Mouse (Mus musculus) frontal cortex, postnatal 36 days (tissue): ENCODE data around the gene Park7.
A peak's percentile ranks its signal among the peaks of the same experiment; 100 is the strongest.

Experiments used
- DNase-seq, 2 experiments: peaks; one replicate each; pipeline ENCODE4 v3.0.0; 2022; ENCODE audit warnings: low spot score in 2 of 2

Park7 gene

DNA sequence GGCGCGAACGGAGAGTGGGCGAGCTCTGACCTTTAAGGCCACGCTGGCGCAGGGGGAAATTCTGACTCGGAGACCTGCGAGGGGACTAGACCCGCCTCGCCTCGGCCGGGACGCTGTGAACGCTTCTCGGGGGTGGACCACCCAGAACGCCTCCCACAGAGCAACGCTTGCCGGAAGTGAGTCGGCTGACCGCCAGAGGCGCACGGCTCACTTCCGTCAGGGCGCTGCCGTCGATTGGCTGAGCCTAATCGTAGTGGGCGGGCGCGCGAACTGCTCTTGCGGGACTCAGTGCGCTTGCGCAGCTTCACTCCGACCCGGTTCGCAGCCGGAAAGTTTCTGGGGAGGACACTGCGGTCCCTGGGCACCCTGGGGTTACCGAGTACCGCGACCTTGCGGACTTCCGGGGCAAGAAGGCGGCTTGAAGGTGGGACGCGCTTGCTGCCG is at the start of gene Park7, which contains the start of gene Tnfrsf9:
Gene Park7, minus strand, starts transcription at position 148 of the 444 bp plus-strand sequence.
Gene Tnfrsf9, plus strand, starts transcription at position 273 of the 444 bp plus-strand sequence.
- DNase-seq: peak; percentile 94 to 97

DNA sequence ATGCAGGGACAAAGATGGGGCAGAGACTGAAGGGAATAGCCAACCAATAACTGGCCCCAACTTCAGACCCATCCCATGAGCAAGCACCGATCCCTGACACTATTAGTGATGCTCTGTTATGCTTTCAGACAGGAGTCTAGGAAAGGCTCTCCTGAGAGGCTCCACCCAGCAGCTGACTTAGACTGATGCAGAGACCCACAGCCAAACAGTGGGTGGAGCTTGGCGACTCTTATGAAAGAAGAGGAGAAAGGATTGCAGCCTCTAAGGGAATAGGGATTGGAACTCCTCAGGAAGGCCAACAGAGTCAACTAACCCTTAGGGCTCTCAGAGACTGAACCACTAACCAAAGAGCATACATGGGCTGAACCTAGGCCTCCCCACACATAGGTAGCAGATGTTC is 49.5 kb upstream of the Park7 start:
- no peak for DNase-seq

DNA sequence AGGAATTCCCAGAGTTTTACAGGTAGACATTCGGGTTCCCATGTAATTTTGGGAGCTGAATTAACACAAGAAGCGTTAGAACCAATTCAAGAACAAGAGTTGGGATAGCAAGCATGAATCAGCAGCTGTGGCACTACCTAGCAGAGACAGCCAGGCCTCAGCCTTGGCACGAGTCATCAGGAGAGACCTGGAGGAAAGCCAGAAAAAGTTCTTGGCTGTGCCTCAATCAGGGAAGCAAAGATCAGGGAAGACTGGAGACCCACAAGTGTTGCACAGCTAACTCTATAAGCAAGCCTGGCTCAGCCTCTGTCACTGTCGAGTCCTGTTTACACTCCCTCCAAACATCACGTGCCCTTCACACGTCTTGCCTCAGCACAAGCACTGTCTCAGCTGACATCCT is 48.0 kb upstream of the Park7 start:
- no peak for DNase-seq

DNA sequence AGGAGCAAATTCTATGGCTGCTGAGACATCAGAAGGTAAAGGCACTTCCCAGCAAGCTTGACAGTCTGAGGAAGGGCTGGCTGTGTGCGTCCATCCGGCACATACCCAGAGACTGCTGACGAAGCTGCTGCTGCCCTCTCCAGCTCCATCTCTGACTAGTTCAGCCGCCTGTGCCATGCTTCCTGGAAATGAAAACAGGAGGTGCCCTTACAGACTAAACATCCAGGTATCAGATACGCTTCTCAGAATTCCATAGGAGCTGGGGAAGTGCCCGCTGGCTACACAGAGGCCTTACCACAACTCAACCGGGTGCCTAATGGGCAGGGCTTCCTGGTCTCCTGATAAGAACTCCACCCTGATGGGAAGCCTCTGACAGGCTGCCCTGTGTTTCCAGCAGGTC is 44.3 kb upstream of the Park7 start:
- no peak for DNase-seq

DNA sequence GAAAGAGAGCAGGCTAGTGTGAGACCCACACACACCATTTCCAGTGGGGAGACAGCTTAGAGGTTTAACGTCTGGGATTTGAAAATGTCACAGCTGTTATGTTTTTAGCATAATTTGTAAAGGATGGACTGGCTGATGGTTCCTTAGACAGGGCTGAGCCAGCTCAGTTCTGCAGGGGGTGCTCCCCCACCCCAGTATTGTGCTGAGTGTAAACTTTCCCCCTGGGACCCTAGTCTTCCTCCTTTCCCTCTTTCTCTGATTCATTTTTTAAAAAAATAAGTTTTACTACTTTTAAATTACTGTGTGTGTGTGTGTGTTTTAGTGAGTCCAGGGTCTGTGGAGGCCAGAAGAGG is 42.8 kb upstream of the Park7 start:
- DNase-seq: no peak

DNA sequence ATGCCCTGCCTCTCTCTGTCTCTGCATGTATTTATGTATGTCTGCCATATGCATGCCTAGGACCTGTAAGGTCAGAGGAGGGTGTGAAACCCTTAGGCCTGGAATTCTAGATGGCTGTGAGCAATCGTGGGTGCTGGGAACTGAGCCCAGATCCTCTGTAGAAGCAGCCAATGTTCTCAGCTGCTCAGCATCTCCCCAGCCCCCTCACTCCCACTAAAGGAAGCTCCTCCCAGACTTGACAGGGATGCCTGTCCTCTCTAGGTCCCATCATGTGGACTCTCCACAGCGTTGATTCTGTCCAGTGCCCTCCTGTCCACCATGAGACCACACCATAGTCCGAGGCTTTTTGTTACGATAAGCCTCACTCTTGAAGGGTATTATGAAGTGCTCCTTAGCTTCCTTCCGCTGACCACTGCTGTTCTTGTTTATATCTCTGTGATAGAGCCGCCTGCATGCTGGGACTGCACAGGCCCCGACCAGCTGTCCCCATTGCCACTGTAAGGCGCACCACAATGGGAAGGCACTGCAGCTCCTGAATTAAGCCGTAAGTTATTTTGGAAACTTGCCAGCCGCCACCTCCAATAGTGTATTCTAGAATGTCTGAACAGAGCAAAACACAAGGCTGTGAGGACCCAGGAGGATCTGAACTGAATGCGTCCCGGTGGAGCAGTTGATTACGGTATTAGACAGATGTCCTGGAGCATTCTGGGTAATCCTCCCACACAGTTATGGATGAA is 42.3 kb upstream of the Park7 start:
- no peak for DNase-seq

DNA sequence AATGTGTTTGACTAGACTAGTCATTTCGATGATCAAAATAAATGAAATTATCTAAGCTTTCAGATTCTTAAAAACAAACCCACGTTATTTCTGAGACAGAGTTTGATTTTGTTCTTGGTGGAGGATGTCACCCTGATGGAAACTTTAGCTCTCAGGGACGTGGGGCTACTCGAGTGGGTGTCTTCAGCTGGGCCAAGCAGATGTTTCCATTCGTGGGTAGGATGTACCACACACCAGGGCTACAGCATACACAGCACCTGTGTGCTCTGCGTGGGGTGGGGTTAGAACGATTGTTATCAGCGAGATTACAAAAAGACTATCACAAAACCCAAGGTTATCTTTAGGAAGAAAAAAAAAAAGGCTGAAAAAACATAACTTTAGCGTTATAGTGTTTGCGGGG is 36.7 kb upstream of the Park7 start:
- DNase-seq: no peak

DNA sequence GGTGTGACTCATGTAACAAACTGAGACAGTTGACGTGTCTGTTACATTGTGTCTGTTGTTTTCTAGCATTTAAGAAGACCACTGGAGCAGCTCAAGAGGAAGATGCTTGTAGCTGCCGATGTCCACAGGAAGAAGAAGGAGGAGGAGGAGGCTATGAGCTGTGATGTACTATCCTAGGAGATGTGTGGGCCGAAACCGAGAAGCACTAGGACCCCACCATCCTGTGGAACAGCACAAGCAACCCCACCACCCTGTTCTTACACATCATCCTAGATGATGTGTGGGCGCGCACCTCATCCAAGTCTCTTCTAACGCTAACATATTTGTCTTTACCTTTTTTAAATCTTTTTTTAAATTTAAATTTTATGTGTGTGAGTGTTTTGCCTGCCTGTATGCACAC is 30.5 kb upstream of the Park7 start:
- no peak for DNase-seq

DNA sequence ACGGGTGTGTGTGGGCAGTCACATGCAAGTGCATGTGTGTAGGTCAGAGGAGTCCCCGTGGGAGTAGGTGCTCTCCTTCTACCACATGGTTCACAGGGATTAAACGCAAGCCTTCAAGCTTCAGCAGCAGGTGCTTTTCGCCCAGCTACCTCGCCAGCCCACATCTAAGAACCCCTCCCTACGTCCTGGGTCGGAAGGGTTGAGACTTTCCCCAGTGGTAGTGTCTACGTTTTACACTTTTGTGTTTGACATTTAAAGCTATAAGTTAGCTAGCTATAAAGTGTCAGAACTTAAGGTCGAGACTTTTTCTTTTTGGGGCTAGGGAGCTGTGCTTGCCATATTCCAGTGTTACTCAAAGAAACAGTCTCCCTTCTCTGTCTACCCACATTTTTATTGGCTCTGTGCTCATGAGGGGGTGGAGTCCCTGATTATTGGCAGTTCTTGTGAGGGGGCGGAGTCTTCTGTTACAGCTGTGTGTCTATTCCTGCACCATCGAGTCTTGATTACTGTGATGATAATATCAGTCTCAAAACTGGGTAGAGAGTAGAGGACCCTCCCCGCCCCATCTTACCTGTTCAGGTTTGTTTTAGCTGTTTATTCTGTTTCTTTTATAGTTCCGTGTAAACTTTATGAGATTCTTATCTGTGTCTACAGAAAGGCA is 25.9 kb upstream of the Park7 start:
- DNase-seq: no peak

DNA sequence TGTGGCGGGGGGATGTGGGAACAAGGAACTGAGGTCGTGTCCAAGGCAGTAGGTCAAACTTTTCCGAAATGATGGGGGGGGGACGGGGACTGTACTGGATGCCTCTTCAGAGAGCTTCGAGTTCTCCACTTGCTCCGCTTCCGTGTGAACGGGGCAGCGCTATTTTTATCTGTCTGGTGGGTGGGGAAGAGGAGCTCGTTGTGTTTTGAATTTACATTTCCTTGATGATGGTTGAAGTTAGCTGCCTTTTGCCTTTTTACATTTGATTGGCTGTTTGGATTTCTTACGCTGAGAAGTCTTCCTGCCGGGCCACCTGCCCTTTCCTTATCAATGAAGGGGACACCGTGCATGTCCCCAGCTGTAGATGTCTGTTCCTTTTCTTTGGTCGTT is 23.8 kb upstream of the Park7 start:
- no peak for DNase-seq

DNA sequence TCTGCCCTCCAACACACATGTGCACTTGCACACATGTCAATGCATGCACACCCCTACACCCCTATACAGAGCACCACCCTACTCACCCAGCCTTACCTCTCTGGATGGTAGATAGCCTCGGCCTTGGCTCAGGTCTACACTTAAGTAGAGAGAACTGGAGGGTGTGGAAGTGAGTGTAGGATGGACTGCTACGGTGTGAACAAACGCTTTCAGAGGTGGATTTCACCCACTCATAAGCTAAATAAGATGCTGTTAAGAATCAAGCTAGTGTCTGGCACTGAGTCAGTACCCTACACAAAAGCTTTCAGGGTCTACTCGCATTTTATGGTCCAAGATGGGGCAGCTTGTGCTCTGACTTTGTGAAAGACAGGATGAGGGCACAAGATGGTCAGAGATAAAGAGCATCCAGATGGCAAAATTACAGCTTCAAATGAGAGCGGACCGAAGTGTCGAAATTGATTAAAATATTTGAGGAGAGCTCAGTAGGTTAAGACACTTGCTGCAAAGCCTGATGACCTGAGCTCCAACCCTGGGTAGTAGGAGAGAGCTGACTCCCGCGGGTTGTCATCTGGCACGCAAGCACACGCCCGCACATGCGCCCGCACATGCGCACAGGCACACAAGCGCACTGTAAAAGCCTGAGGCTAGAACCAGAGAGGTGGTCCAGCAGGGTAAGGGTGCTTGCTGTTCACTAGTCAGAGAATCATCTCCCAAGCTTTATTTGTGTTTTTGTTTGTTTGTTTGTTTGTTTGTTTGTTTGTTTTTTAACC is 23.2 kb upstream of the Park7 start:
- peak; percentile 35 to 58 for DNase-seq

DNA sequence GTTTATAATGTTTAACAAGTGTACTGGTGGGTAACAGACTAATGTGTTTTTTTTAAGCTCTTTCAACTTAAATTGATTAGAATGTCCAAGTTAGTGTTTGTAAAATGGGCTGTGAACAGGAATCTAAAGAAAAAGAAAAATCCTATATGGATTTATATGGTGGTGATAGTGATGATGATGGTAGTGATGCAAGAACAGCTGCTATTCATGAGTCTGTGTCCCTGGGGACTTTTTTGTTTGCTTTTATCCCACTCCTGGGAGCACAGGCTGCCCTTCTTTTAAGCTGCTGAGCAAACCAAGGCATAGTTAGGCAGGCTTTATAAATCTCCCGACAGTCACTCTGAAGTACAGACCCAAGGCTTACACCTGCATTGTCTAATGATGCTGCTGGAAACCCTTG is 19.3 kb upstream of the Park7 start:
- DNase-seq: no peak

DNA sequence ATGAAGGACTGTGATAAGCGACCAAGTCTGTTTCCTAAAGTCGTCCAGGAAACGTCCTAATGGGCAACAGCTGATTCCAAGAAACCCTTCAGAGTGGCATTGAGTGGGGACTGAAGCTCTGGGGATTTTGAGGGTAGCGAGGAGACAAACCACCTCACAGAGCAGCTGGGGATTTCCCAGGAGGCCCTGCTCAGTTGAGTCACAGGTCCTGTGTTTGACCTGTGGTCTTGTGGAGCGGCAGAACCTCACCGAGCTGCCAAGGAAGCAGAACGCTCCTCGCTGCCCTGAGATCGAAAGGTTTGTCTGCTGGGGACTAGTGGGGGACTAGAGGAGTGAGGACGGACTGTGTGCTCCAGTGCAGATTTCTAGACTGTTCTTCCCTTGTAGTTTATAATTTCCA is 13.6 kb upstream of the Park7 start:
- DNase-seq: no peak

DNA sequence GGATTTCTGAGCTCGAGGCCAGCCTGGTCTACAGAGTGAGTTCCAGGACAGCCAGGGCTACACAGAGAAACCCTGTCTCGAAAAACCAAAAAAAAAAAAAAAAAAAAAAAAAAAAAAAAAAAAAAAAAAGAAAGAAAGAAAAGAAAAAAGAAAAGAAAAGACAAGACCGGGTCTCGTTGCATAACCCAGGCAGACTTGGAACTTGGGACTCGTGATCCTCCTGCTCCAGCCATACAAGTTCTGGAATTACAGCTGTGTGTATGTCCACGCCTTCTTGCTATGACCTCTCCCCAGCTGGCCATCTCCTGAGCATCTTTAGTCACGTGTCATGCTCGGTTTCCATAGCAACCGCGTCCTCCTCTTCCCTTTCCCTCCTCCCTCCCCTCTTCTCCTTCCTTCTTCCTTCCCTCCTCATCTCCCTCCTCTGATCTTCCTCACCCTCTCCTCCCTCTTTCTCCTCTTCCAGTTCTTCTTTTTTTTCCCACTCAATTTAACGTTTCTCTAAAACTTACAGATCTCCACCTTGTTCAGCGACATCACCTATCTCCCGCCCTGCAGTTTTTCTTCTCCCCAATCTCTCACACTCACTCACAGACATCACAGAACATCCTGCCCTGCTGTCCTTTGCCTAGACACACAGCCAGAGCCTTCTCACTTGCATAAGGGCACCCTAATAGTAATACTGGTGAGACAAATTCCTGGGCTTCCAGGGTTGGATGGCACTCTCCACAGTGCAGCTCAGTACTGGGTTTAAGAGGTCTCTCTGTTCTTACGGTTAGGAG is 12.9 kb upstream of the Park7 start:
- no peak for DNase-seq

DNA sequence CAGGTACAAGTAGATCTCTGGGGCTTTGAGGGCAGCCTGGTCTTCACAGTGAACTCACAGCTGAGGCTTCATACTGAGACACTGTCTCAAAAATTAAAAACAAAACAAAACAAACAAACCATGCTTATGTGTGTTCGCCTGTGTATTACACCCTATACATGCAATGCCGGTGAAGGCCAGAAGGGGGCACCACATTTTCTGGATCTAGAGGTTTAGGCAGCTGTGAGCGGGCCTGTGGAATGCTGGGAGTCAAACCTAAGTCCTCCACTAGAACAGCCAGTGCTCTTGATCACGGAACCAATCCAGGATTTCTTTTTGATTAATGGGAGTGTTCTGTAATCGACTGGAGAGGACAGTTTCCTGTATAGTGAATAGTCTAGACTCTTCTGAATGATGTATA is 11.7 kb upstream of the Park7 start:
- DNase-seq: no peak

DNA sequence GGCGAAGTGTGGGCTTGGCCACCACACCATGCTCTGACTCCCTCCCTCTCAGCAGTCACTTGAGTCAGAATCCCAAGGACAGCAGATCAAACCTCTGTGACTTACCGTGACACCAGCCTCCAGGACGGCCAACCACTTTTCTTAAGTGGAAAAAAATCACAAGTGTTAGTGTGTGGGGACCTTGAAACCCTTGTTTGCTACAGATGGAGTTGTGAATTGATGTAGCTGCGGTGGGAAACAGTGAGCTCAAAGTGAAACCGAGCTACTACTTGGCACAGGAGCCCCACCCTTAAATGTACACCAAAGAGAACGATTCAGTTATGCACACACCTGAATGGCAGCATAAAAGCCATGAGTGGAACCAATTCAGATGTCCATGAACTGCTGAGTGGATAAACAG is 10.7 kb upstream of the Park7 start:
- DNase-seq: no peak

DNA sequence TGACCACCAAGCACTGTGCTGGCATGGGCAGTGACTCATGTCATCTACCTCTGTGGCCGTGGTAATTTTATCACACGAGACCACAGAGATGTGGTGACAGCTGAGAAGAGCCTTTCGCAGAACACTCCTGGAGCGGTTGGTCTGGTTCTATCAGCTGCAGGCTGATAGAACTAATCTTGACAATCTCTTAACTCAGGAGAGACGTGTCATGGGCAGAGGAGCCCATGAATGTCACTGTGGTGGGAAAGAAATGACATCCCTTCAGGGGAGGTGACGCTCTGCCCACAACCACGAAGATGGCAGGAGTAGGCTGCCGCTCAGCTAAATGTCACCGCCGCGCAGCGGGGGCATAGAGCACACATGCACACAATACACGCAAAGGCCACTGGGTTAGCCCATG is 10.1 kb upstream of the Park7 start:
- no peak for DNase-seq

DNA sequence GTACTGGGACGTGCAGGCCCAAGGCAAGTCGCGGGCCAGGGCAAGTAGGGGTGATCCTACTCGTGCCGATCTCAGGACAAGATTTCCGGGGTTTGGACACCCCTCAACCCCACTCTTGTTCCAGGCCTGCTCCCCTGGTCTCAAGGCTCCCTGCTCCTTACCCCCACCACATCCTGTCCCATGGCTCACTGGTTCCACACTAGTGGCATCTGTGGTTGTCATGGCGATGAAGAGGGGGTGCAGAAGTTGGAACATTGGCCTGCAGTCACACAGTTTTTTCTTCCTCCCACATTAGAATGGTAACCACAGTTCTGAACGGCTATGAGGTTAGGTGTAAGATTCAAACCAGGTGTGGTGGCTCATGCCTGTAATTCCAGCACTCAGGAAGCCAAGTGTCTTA is 7.0 kb upstream of the Park7 start:
- DNase-seq: no peak

DNA sequence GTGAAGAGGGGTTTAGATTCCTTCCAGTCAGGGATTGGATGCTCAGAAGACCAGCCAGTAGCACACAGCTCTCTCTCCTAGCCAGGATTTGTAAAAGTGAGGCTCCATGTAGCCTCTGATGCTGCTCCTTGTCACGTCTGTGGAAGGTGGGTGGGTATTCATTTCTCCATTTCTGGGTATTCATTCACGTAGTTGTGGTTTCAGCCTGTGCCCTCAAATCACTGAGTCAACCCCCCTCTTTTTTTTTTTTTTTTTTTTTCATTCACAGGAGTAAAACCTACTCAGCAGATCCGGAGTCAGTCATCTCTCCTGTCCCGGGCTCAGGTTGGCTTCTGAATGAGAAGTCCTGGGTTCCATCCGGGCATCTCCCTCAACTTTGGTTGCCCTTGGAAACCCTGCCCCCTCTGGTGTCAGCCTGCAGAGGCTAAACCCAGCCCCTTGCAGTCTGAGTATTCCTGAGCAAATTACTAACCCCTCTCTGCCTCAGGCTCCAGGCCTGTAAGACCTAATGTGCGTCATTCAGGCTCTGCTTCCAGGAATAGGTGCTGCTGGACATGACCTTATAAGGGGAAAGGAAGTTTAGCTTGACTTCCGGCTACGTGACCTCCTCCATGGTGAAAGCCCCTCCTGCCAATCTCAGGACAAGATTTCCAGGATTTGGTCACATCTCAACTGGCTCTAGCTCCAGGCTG is 3.2 kb upstream of the Park7 start:
- no peak for DNase-seq

DNA sequence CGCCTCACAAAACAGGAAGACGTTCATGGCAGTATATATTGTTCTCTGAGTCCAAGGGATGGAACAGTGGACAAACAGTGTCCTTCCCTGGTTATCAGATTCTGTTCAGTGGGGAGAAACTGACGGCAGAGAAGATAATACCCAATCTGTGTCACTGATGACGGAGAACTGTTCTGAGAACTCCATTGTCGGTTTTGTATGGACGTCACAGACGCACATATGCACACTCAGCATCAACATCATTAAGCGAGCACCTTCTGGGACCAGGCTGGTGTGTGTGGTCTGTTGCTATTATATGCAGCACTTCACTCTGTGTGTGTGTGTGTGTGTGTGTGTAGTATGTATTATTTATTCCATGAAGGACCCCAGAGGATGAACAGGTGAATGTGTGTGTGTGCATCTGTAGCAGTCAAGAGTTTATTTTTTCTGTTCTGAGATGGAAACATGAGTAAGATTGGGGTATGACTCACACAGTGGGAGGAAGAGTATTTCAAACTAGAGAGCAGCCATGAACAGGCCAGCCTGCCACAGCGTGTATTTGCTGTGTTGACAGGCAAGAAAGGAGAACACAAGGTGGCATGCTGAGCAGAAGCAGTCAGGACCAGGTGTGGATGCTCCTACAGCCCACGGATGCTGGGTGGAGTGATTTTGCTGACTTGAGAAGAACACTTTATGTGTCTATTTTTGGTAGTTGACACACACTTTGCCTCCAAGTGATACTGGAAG is 1.1 kb upstream of the Park7 start:
- peak; percentile 50 to 58 for DNase-seq

DNA sequence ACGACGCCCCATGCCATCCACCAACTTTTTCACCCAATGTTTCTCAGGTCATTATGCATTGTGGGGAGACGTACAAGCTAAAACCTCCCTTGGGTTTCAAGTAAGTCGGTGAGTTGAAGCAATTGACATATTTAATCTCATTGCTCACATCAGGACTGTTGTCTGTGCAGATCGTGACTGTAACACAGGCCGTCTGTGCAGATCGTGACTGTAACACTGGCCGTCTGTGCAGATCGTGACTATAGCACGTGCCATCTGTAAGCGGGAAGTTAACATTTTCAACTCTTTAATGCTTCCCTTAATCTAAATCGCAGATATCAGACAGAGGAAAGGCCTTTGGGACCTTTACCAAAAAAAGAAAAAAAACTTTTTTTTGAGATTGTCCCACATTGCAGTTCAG is 494 bp downstream of the Park7 start:
- DNase-seq: no peak
